Mouse (Mus musculus) gastrocnemius, postnatal 36 days (tissue): Measurements from ENCODE around the gene Marveld2. TPM values are rescaled to one million over a fixed set of nuclear protein-coding genes. Genes with fewer than 3 reads are reported as not detected.

ENCODE experiments used
- DNase-seq, 2 experiments: peaks; one replicate each; pipeline ENCODE4 v3.0.0; 2022
- intact Hi-C: fragments of 180-260 bp; cut with DNase I; formaldehyde crosslinking; loops from one replicate; pipeline ENCODE4 v1.15.1; 2025
- total RNA-seq, 2 experiments: library from RNA; stranded (reverse); gene quantifications; 2 replicates each; pipeline ENCODE4 v1.2.3; 2021

Gene Marveld2
- total RNA-seq, 2 experiments from 2014 or later: 0.23 to 0.42 TPM

- intact Hi-C loops: no loop called here
- no peak for DNase-seq
These were observed 69.5 kb downstream of the Marveld2 start for GRCm38 (mm10) chr13:100547269-100547668.

Other genes with a start within 250 kb of the Marveld2 start
- gene Naip1, start 164.1 kb downstream of the Marveld2 start, total RNA-seq: not detected
- gene Gtf2h2, start 124.4 kb downstream of the Marveld2 start, total RNA-seq: 10 to 100 TPM; 18.3 to 21.5 TPM
- under 1 TPM in 1 of 2 experiments, not detected in 1; 0.13 TPM for gene Ocln, start 64.3 kb downstream of the Marveld2 start, total RNA-seq
- 10 to 100 TPM; 58.1 to 68.7 TPM for gene Ak6, start 34.0 kb upstream of the Marveld2 start, total RNA-seq
- 10 to 100 TPM; 10.2 to 10.8 TPM for gene Rad17, start 34.1 kb upstream of the Marveld2 start, total RNA-seq
- gene Taf9, start 34.6 kb upstream of the Marveld2 start, total RNA-seq: 1 to 10 TPM; 4.4 to 5.7 TPM
- gene Ccdc125, start 52.7 kb upstream of the Marveld2 start, total RNA-seq: under 1 TPM; 0.22 to 0.33 TPM
- gene Cdk7, start 114.0 kb upstream of the Marveld2 start, total RNA-seq: 10 to 100 TPM in 1 of 2 experiments, 1 to 10 TPM in 1; 9.8 to 12.4 TPM
- gene Mrps36, start 127.7 kb upstream of the Marveld2 start, total RNA-seq: 100 to 1,000 TPM; 136 to 144 TPM
- under 1 TPM in 1 of 2 experiments, not detected in 1; 0.20 TPM for gene Cenph, start 158.9 kb upstream of the Marveld2 start, total RNA-seq
- under 1 TPM; 0.64 to 0.66 TPM for gene Ccnb1, start 169.6 kb upstream of the Marveld2 start, total RNA-seq
- 10 to 100 TPM in 1 of 2 experiments, 1 to 10 TPM in 1; 8.3 to 10.7 TPM for gene Slc30a5, start 216.5 kb upstream of the Marveld2 start, total RNA-seq